In genomic region chr11:116850833-116851477, GRCm38 (mm10) we compare ENCODE assay signal across 8 mouse cellular contexts. TPM values are rescaled to one million over a fixed set of nuclear protein-coding genes. Genes with fewer than 3 reads are reported as not detected.
A peak's percentile ranks its signal among the peaks of the same experiment; 100 is the strongest.
DNase-seq lines count a peak whose midpoint lies in the region; ATAC-seq and TF ChIP-seq lines count a peak whose summit lies in the region.

No protein-coding gene starts in this region.

- peak overlapping the region; percentile 96 for H3K9ac ChIP-seq in heart, embryonic 12.5 days

- TF ChIP-seq CTCF in E14TG2a.4 (conservative IDR thresholded peaks at IDR 0.05; ENCODE audit: low read length), result no peak

- peaks cover 25% of the 10 kb centered on the region for H3K4me1 ChIP-seq in heart, embryonic 12.5 days (replicated peaks)
- peaks cover 41% of the 10 kb centered on the region for H3K4me1 ChIP-seq in E14TG2a.4 (replicated peaks; ENCODE audit: low read depth, low read length)
- peaks cover 33% of the 10 kb centered on the region for H3K4me1 ChIP-seq in hindbrain, embryonic 10.5 days (replicated peaks)
- peaks cover 29% of the 10 kb centered on the region for H3K4me1 ChIP-seq in midbrain, embryonic 10.5 days

- DNase-seq in heart, postnatal 10 days, result no peak
- no peak for DNase-seq in hindbrain, embryonic 10.5 days (ENCODE audit: low spot score)
- DNase-seq in midbrain, embryonic 10.5 days (ENCODE audit: low spot score), result no peak
- no peak for DNase-seq in spleen, postnatal 10 days (ENCODE audit: low spot score in 2 of 2)
- DNase-seq in Muller cell, postnatal 12 days (ENCODE audit: inconsistent ontology term), result no peak
- DNase-seq in c-Kit-positive CD71-positive TER-119-positive erythroid progenitor cells, embryonic 14.5 days (ENCODE audit: low spot score), result no peak

- no peaks in the 10 kb centered on the region for H3K9me3 ChIP-seq in heart, embryonic 12.5 days (replicated peaks)
- no peaks in the 10 kb centered on the region for H3K9me3 ChIP-seq in E14TG2a.4 (ENCODE audit: low read length)
- H3K9me3 ChIP-seq in hindbrain, embryonic 10.5 days, result no peaks in the 10 kb centered on the region
- no peaks in the 10 kb centered on the region for H3K9me3 ChIP-seq in midbrain, embryonic 10.5 days (replicated peaks)

- H3K36me3 ChIP-seq in heart, embryonic 12.5 days, result peaks cover 46% of the 10 kb centered on the region
- peaks cover 64% of the 10 kb centered on the region for H3K36me3 ChIP-seq in E14TG2a.4 (ENCODE audit: insufficient read depth, low read length)
- H3K36me3 ChIP-seq in hindbrain, embryonic 10.5 days, result peaks cover 64% of the 10 kb centered on the region
- peaks cover 61% of the 10 kb centered on the region for H3K36me3 ChIP-seq in midbrain, embryonic 10.5 days

- WGBS in heart, embryonic 12.5 days, result 38% methylated on average over 6 of the region's 6 CpGs
- WGBS in hindbrain, embryonic 10.5 days, result 54% methylated on average over 6 of the region's 6 CpGs
- 50% methylated on average over 6 of the region's 6 CpGs for WGBS in midbrain, embryonic 10.5 days

- 0 out of 2 replicates have a peak overlapping the region, but pooled peaks have one; percentile 99 for H3K27ac ChIP-seq in heart, embryonic 12.5 days (ENCODE audit: poor library complexity, severe bottlenecking)
- H3K27ac ChIP-seq in hindbrain, embryonic 10.5 days, result peak overlapping the region; percentile 99; the same call in 1 of the 2 replicates
- H3K27ac ChIP-seq in midbrain, embryonic 10.5 days (replicated peaks), result peak overlapping the region; percentile 99; the same call in 1 of the 2 replicates

- H3K4me3 ChIP-seq in heart, embryonic 12.5 days, result peak overlapping the region; percentile 94
- peak overlapping the region; percentile 98 for H3K4me3 ChIP-seq in E14TG2a.4 (replicated peaks; ENCODE audit: low read length)
- H3K4me3 ChIP-seq in hindbrain, embryonic 10.5 days, result peak overlapping the region; percentile 89
- peak overlapping the region; percentile 100 for H3K4me3 ChIP-seq in midbrain, embryonic 10.5 days

- peak overlapping the region; percentile 88 for H3K4me2 ChIP-seq in heart, embryonic 12.5 days

- H3K27me3 ChIP-seq in heart, embryonic 12.5 days (replicated peaks), result no peaks in the 10 kb centered on the region
- H3K27me3 ChIP-seq in E14TG2a.4 (ENCODE audit: insufficient read depth, low read length), result no peaks in the 10 kb centered on the region
- no peaks in the 10 kb centered on the region for H3K27me3 ChIP-seq in hindbrain, embryonic 10.5 days (ENCODE audit: insufficient read depth, poor library complexity, severe bottlenecking)
- no peaks in the 10 kb centered on the region for H3K27me3 ChIP-seq in midbrain, embryonic 10.5 days (ENCODE audit: low read depth, poor library complexity, severe bottlenecking)

- intact Hi-C loops in heart, postnatal 10 days (cut with DNase I), result no loop called here

- no peak for ATAC-seq in heart, embryonic 12.5 days (ENCODE audit: insufficient number of reproducible peaks, low FRiP score)

RNA-seq across cellular contexts. Expression of gene Mfsd11, which starts 1.3 kb away (rescaled TPM):
- polyA plus RNA-seq in heart, embryonic 12.5 days (2016; fragmentation: Nextera tagmentation; extraction: Ambion mirVana), result 37.6 and 39.9 TPM in 2 replicates
- total RNA-seq in heart, postnatal 10 days (2021), result 10 to 100 TPM; 41.7 to 43.6 TPM
- 25.6 and 27.5 TPM in 2 replicates for polyA plus RNA-seq in hindbrain, embryonic 10.5 days (2016; fragmentation: Nextera tagmentation; extraction: Ambion mirVana)
- polyA plus RNA-seq in midbrain, embryonic 10.5 days (2016; fragmentation: Nextera tagmentation; extraction: Ambion mirVana), result 27.9 and 31.7 TPM in 2 replicates

RNA-seq across cellular contexts. Expression of gene Srsf2, which starts 1.9 kb away (rescaled TPM):
- 605 and 640 TPM in 2 replicates for polyA plus RNA-seq in heart, embryonic 12.5 days (2016; fragmentation: Nextera tagmentation; extraction: Ambion mirVana)
- 100 to 1,000 TPM; 196 to 197 TPM for total RNA-seq in heart, postnatal 10 days (2021)
- 818 and 839 TPM in 2 replicates for polyA plus RNA-seq in hindbrain, embryonic 10.5 days (2016; fragmentation: Nextera tagmentation; extraction: Ambion mirVana)
- polyA plus RNA-seq in midbrain, embryonic 10.5 days (2016; fragmentation: Nextera tagmentation; extraction: Ambion mirVana), result 852 and 895 TPM in 2 replicates

RNA-seq across cellular contexts. Expression of gene Jmjd6, which starts 7.7 kb away (rescaled TPM):
- polyA plus RNA-seq in heart, embryonic 12.5 days (2016; fragmentation: Nextera tagmentation; extraction: Ambion mirVana), result 76.9 and 77.8 TPM in 2 replicates
- total RNA-seq in heart, postnatal 10 days (2021), result 10 to 100 TPM; 33.3 to 37.8 TPM
- polyA plus RNA-seq in hindbrain, embryonic 10.5 days (2016; fragmentation: Nextera tagmentation; extraction: Ambion mirVana), result 93.4 and 96.9 TPM in 2 replicates
- polyA plus RNA-seq in midbrain, embryonic 10.5 days (2016; fragmentation: Nextera tagmentation; extraction: Ambion mirVana), result 92.5 and 102 TPM in 2 replicates

RNA-seq across cellular contexts. Expression of gene Mettl23, which starts 7.9 kb away (rescaled TPM):
- 55.5 and 57.4 TPM in 2 replicates for polyA plus RNA-seq in heart, embryonic 12.5 days (2016; fragmentation: Nextera tagmentation; extraction: Ambion mirVana)
- total RNA-seq in heart, postnatal 10 days (2021), result 10 to 100 TPM; 32.0 to 35.1 TPM
- 61.4 and 62.3 TPM in 2 replicates for polyA plus RNA-seq in hindbrain, embryonic 10.5 days (2016; fragmentation: Nextera tagmentation; extraction: Ambion mirVana)
- polyA plus RNA-seq in midbrain, embryonic 10.5 days (2016; fragmentation: Nextera tagmentation; extraction: Ambion mirVana), result 68.5 and 70.3 TPM in 2 replicates

RNA-seq across cellular contexts. Expression of gene Mxra7, which starts 23.1 kb away (rescaled TPM):
- polyA plus RNA-seq in heart, embryonic 12.5 days (2016; fragmentation: Nextera tagmentation; extraction: Ambion mirVana), result 24.7 and 27.0 TPM in 2 replicates
- 10 to 100 TPM; 43.3 to 48.7 TPM for total RNA-seq in heart, postnatal 10 days (2021)
- 30.6 and 71.7 TPM in 2 replicates for polyA plus RNA-seq in hindbrain, embryonic 10.5 days (2016; fragmentation: Nextera tagmentation; extraction: Ambion mirVana)
- 28.1 and 29.1 TPM in 2 replicates for polyA plus RNA-seq in midbrain, embryonic 10.5 days (2016; fragmentation: Nextera tagmentation; extraction: Ambion mirVana)
